Mouse (Mus musculus) heart, adult 2 months (tissue): ENCODE measurements around the gene Slit3.

Experiments
- CTCF ChIP-seq: fragments of 200-600 bp; IDR thresholded peaks from 2 replicates; pipeline ENCODE4 v1.8.1; 2022; ENCODE audit warnings: antibody characterized with exemption, mild to moderate bottlenecking, moderate library complexity
- EP300 ChIP-seq: fragments of 200-500 bp; IDR thresholded peaks from 2 replicates; pipeline ENCODE4 v1.6.1; 2011; ENCODE audit warnings: low read depth, low read length, control low read depth; ENCODE audit not compliant: insufficient read depth
- POLR2A ChIP-seq: fragments of 200-500 bp; IDR thresholded peaks from 2 replicates; pipeline ENCODE4 v1.6.1; 2011; ENCODE audit warnings: mild to moderate bottlenecking, low read depth, low read length, control low read depth; ENCODE audit not compliant: insufficient read depth

DNA sequence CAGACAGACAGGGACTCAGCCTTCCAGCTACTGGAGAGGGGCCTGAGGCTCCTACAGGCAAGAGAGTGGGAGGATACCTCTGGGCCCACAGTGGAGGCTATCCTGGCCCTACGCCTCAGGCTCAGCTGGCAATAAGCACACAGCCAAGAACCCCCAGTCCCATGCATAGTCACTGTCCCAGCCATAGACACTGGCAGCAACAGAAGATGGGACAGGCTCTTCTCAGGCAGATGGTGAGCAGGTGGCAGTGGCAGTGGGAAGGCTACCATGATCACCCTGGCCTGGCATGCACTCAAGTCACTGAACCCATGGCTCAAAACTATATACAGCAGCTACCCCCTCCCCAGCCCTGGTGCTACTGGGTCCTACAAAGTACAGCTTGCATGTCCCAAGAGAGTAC is 547.7 kb downstream of the Slit3 start:
- no peak for TF ChIP-seq POLR2A
- no peak for TF ChIP-seq CTCF
- TF ChIP-seq EP300, result no peak
